Comparison of ENCODE assay signal across 33 mouse cellular contexts in genomic region chr19:38164633-38165032, GRCm38 (mm10). TPM values are rescaled to one million over a fixed set of nuclear protein-coding genes. Genes with fewer than 3 reads are reported as not detected.
DNase-seq lines count a peak whose midpoint lies in the region; ATAC-seq lines count a peak whose summit lies in the region.
"Had no signal": no experiment of that assay in that cellular context is flagged by ENCODE, and none has a peak within 500 bp of the region (broad histone marks: within the 10 kb centered on the region; RNA-seq: fewer than 3 reads in every experiment).

No protein-coding gene starts in this region.

- H3K4me1 ChIP-seq in liver, embryonic 11.5 days (replicated peaks; ENCODE audit: control insufficient read depth, insufficient read depth, low read length): no peaks in the 10 kb centered on the region
- H3K4me1 ChIP-seq in intestine, embryonic 16.5 days (ENCODE audit: control insufficient read depth, insufficient read depth, low read length): no peaks in the 10 kb centered on the region
- no peaks in the 10 kb centered on the region for H3K4me1 ChIP-seq in liver, embryonic 16.5 days (ENCODE audit: control insufficient read depth, low read depth, low read length)
- H3K4me1 ChIP-seq: embryonic facial prominence, embryonic 12.5 days; embryonic facial prominence, embryonic 15.5 days; hindbrain, embryonic 12.5 days; hindbrain, embryonic 15.5 days had no signal

- 37% methylated on average over 2 of the region's 2 CpGs for WGBS in liver, embryonic 11.5 days
- 62% methylated on average over 2 of the region's 2 CpGs for WGBS in intestine, embryonic 16.5 days
- 21% methylated on average over 2 of the region's 2 CpGs for WGBS in liver, embryonic 16.5 days (ENCODE audit: insufficient replicate concordance)

- no peak for ATAC-seq in liver, embryonic 11.5 days (replicated peaks; ENCODE audit: low FRiP score)
- ATAC-seq in intestine, embryonic 16.5 days: peak; percentile 91
- peak; percentile 52 for ATAC-seq in liver, embryonic 16.5 days (ENCODE audit: low read depth)
- ATAC-seq: forebrain, embryonic 14.5 days; forebrain, postnatal 0 days; Patski had no signal

- H3K9ac ChIP-seq in liver, embryonic 11.5 days (ENCODE audit: low read depth, low read length): no peak overlapping the region
- no peak overlapping the region for H3K9ac ChIP-seq in intestine, embryonic 16.5 days (ENCODE audit: low read depth, low read length)
- H3K9ac ChIP-seq in liver, embryonic 16.5 days (ENCODE audit: low read depth, low read length): no peak overlapping the region
- H3K9ac ChIP-seq: embryonic facial prominence, embryonic 12.5 days; embryonic facial prominence, embryonic 15.5 days; forebrain, postnatal 0 days; heart, embryonic 13.5 days; hindbrain, embryonic 12.5 days; hindbrain, embryonic 15.5 days had no signal

- no peak overlapping the region for H3K4me2 ChIP-seq in liver, embryonic 11.5 days
- H3K4me2 ChIP-seq in intestine, embryonic 16.5 days (ENCODE audit: low read depth, low read length): no peak overlapping the region
- H3K4me2 ChIP-seq in liver, embryonic 16.5 days (ENCODE audit: low read depth, low read length): no peak overlapping the region
- H3K4me2 ChIP-seq: embryonic facial prominence, embryonic 12.5 days; embryonic facial prominence, embryonic 15.5 days; heart, embryonic 13.5 days; hindbrain, embryonic 12.5 days; hindbrain, embryonic 15.5 days had no signal

- H3K9me3 ChIP-seq in liver, embryonic 11.5 days (ENCODE audit: control insufficient read depth, low read length): no peaks in the 10 kb centered on the region
- H3K9me3 ChIP-seq in intestine, embryonic 16.5 days (ENCODE audit: control insufficient read depth, low read length): no peaks in the 10 kb centered on the region
- H3K9me3 ChIP-seq in liver, embryonic 16.5 days (replicated peaks; ENCODE audit: control insufficient read depth, low read length): no peaks in the 10 kb centered on the region; the same call in 1 of the 2 replicates
- H3K9me3 ChIP-seq: embryonic facial prominence, embryonic 12.5 days; embryonic facial prominence, embryonic 15.5 days; G1E; hindbrain, embryonic 12.5 days; hindbrain, embryonic 15.5 days had no signal

- no peak overlapping the region for H3K4me3 ChIP-seq in liver, embryonic 11.5 days (ENCODE audit: low read depth, low read length)
- H3K4me3 ChIP-seq in intestine, embryonic 16.5 days (ENCODE audit: low read length): no peak overlapping the region
- H3K4me3 ChIP-seq in liver, embryonic 16.5 days (ENCODE audit: low read depth, low read length): no peak overlapping the region
- H3K4me3 ChIP-seq: embryonic facial prominence, embryonic 12.5 days; embryonic facial prominence, embryonic 15.5 days; gastrocnemius, adult 2 months; heart, embryonic 13.5 days; hindbrain, embryonic 12.5 days; hindbrain, embryonic 15.5 days had no signal

- intact Hi-C loops in left cerebral cortex, postnatal 25 days (cut with DNase I): no loop called here

- H3K27ac ChIP-seq in liver, embryonic 11.5 days (ENCODE audit: low read depth, low read length): no peak overlapping the region
- H3K27ac ChIP-seq in intestine, embryonic 16.5 days (ENCODE audit: low read length): peak overlapping the region; percentile 62
- H3K27ac ChIP-seq in liver, embryonic 16.5 days (ENCODE audit: low read length): 0 out of 2 replicates have a peak overlapping the region, but pooled peaks have one; percentile 13
- H3K27ac ChIP-seq: embryonic facial prominence, embryonic 12.5 days; embryonic facial prominence, embryonic 15.5 days; gastrocnemius, adult 2 months; heart, embryonic 13.5 days; hindbrain, embryonic 12.5 days; hindbrain, embryonic 15.5 days had no signal

- peak; percentile 10 for DNase-seq in liver
- no peak for DNase-seq in liver, embryonic 11.5 days (ENCODE audit: low spot score)
- no peak for DNase-seq in cerebellum, postnatal 36 days
- no peak for DNase-seq in left cerebral cortex, postnatal 25 days (ENCODE audit: low spot score in 2 of 2)
- no peak for DNase-seq in heart, adult 8-10 months (ENCODE audit: low spot score)
- DNase-seq: adrenal gland, postnatal 10 days; adrenal gland, postnatal 36 days; B cell, adult 2 months; cerebellum, adult 18-20 months; cerebellum, adult 9-10 months; cerebellum, postnatal 14 days; forebrain, postnatal 0 days; gastrocnemius, adult 2 months; gastrocnemius, postnatal 14 days; heart, adult 11 months; heart, postnatal 14 days; heart, postnatal 4 days had no signal

- no peaks in the 10 kb centered on the region for H3K27me3 ChIP-seq in liver, embryonic 11.5 days (replicated peaks; ENCODE audit: control insufficient read depth, insufficient read depth, low read length)
- no peaks in the 10 kb centered on the region for H3K27me3 ChIP-seq in intestine, embryonic 16.5 days (replicated peaks; ENCODE audit: control insufficient read depth, insufficient read depth, low read length)
- H3K27me3 ChIP-seq in liver, embryonic 16.5 days (ENCODE audit: control insufficient read depth, insufficient read depth, low read depth, low read length): no peaks in the 10 kb centered on the region
- H3K27me3 ChIP-seq: CH12.LX; embryonic facial prominence, embryonic 12.5 days; embryonic facial prominence, embryonic 15.5 days; heart, embryonic 13.5 days; hindbrain, embryonic 12.5 days; hindbrain, embryonic 15.5 days had no signal

- no peaks in the 10 kb centered on the region for H3K36me3 ChIP-seq in liver, embryonic 11.5 days (ENCODE audit: control insufficient read depth, insufficient read depth, low read length)
- H3K36me3 ChIP-seq in intestine, embryonic 16.5 days (ENCODE audit: control insufficient read depth, insufficient read depth, low read length): no peaks in the 10 kb centered on the region
- peaks cover 3% of the 10 kb centered on the region for H3K36me3 ChIP-seq in liver, embryonic 16.5 days (ENCODE audit: control insufficient read depth, insufficient read depth)
- H3K36me3 ChIP-seq: embryonic facial prominence, embryonic 12.5 days; embryonic facial prominence, embryonic 15.5 days; G1E; heart, embryonic 13.5 days; hindbrain, embryonic 12.5 days; hindbrain, embryonic 15.5 days had no signal

RNA-seq across cellular contexts. Expression of gene Pde6c, which starts 32.1 kb away (rescaled TPM):
- polyA plus RNA-seq in liver, embryonic 11.5 days (2014; fragmentation: Nextera tagmentation; extraction: Ambion mirVana): 2.4 and 4.0 TPM in 2 replicates
- 0.06 and 0.13 TPM in 2 replicates for polyA plus RNA-seq in intestine, embryonic 16.5 days (2015; fragmentation: Nextera tagmentation; extraction: Ambion mirVana)
- 6.7 and 7.1 TPM in 2 replicates for polyA plus RNA-seq in liver, embryonic 16.5 days (2015; fragmentation: Nextera tagmentation; extraction: Ambion mirVana)
- under 1 TPM; 0.34 to 0.69 TPM for total RNA-seq in left cerebral cortex, postnatal 25 days (2021)
- total RNA-seq in heart, adult 8-10 months (2022): not detected
- total RNA-seq: adrenal gland, adult 18-20 months; adrenal gland, postnatal 36 days; CH12.LX; common myeloid progenitor, adult 5-6 weeks; forebrain, postnatal 0 days; G1E; gastrocnemius, adult 2 months; gastrocnemius, postnatal 14 days; gastrocnemius, postnatal 4 days; heart, postnatal 14 days; heart, postnatal 4 days had no signal
- polyA plus RNA-seq: embryonic facial prominence, embryonic 12.5 days; embryonic facial prominence, embryonic 15.5 days; forebrain, embryonic 11.5 days; G1E; heart, embryonic 13.5 days; heart, embryonic 16.5 days; Patski had no signal

RNA-seq across cellular contexts. Expression of gene Rbp4, which starts 39.6 kb away (rescaled TPM):
- 1,416 and 1,448 TPM in 2 replicates for polyA plus RNA-seq in liver, embryonic 11.5 days (2014; fragmentation: Nextera tagmentation; extraction: Ambion mirVana)
- polyA plus RNA-seq in intestine, embryonic 16.5 days (2015; fragmentation: Nextera tagmentation; extraction: Ambion mirVana): 54.0 and 78.5 TPM in 2 replicates
- polyA plus RNA-seq in liver, embryonic 16.5 days (2015; fragmentation: Nextera tagmentation; extraction: Ambion mirVana): 2,010 and 2,083 TPM in 2 replicates
- 10 to 100 TPM; 21.8 to 27.6 TPM for total RNA-seq in left cerebral cortex, postnatal 25 days (2021)
- 1 to 10 TPM; 1.9 to 2.4 (median 2.2) TPM for total RNA-seq in heart, adult 8-10 months (2022)
- total RNA-seq: common myeloid progenitor, adult 5-6 weeks; G1E had no signal
- polyA plus RNA-seq: G1E had no signal

RNA-seq across cellular contexts. Expression of gene Fra10ac1, which starts 59.3 kb away (rescaled TPM):
- 35.0 and 35.9 TPM in 2 replicates for polyA plus RNA-seq in liver, embryonic 11.5 days (2014; fragmentation: Nextera tagmentation; extraction: Ambion mirVana)
- polyA plus RNA-seq in intestine, embryonic 16.5 days (2015; fragmentation: Nextera tagmentation; extraction: Ambion mirVana): 29.6 and 33.6 TPM in 2 replicates
- 9.9 and 12.2 TPM in 2 replicates for polyA plus RNA-seq in liver, embryonic 16.5 days (2015; fragmentation: Nextera tagmentation; extraction: Ambion mirVana)
- total RNA-seq in left cerebral cortex, postnatal 25 days (2021): 10 to 100 TPM; 14.5 to 16.7 TPM
- 10 to 100 TPM; 10.4 to 16.2 (median 13.0) TPM for total RNA-seq in heart, adult 8-10 months (2022)

Comparison
In these comparisons a context has a peak if more than half of its experiments do, and no peak if none do; other contexts are left out.
1. RNA of gene Rbp4, which starts 39.6 kb away (polyA plus RNA-seq): 2,010 to 2,083 TPM in liver, embryonic 16.5 days and 1,416 to 1,448 TPM in liver, embryonic 11.5 days; 54.0 to 78.5 TPM in intestine, embryonic 16.5 days; every median in the first group is over 10 times any median in the second.